Mouse (Mus musculus) heart, embryonic 10.5 days (tissue): ENCODE data around the gene Gtf2i. TPM values are rescaled to one million over a fixed set of nuclear protein-coding genes. Genes with fewer than 3 reads are reported as not detected.

Source experiments
- DNase-seq: peaks from one replicate; pipeline ENCODE4 v3.0.0-alpha.2; 2017; ENCODE audit warnings: low spot score
- H3K27ac ChIP-seq: fragments of 300-500 bp; sonication (generic); 2 replicates; pipeline ENCODE4 v1.5.1; 2016; ENCODE audit warnings: mild to moderate bottlenecking
- H3K27me3 ChIP-seq: fragments of 300-500 bp; sonication (generic); 2 replicates; pipeline ENCODE4 v1.6.1; 2016; ENCODE audit warnings: mild to moderate bottlenecking; ENCODE audit not compliant: poor library complexity, insufficient read depth, severe bottlenecking
- H3K36me3 ChIP-seq: fragments of 300-500 bp; sonication (generic); 2 replicates; pipeline ENCODE4 v1.6.1; 2016; ENCODE audit warnings: mild to moderate bottlenecking, moderate library complexity
- H3K4me1 ChIP-seq: fragments of 300-500 bp; sonication (generic); 2 replicates; pipeline ENCODE4 v1.6.1; 2016; ENCODE audit warnings: mild to moderate bottlenecking
- H3K4me3 ChIP-seq: fragments of 300-500 bp; sonication (generic); 2 replicates; pipeline ENCODE4 v1.5.1; 2016; ENCODE audit warnings: mild to moderate bottlenecking, moderate library complexity
- H3K9me3 ChIP-seq: fragments of 300-500 bp; sonication (generic); 2 replicates; pipeline ENCODE4 v1.6.1; 2016; ENCODE audit warnings: mild to moderate bottlenecking, moderate library complexity
- WGBS: fragments of 180-500 bp; shearing (Covaris S2); methylation state at CpG from one replicate; pipeline ENCODE4 v1.1.7; 2016; 5-methylcytosine and 5-hydroxymethylcytosine counted together
- polyA plus RNA-seq: library from polyadenylated mRNA; unstranded; fragments of >200 nt; fragmentation: Nextera tagmentation; extraction: Ambion mirVana; gene quantifications from 2 replicates; pipeline ENCODE4 v1.2.1, GENCODE M21; 2016

The Gtf2i gene
- polyA plus RNA-seq, 1 experiment from 2014 or later: 141 TPM

GRCm38 (mm10) chr5:134315623-134316350, 1.2 kb upstream of the Gtf2i start:
- Histone ChIP-seq H3K4me3 (peak overlapping the region; percentile 86), H3K36me3 (peaks cover 13% of the 10 kb centered on the region), H3K27me3 (no peaks in the 10 kb centered on the region), H3K4me1 (peaks cover 35% of the 10 kb centered on the region), H3K27ac (peak overlapping the region; percentile 100), H3K9me3 (no peaks in the 10 kb centered on the region)
- 4% methylated on average over 25 of the region's 25 CpGs for WGBS
- DNase-seq: no peak

GRCm38 (mm10) chr5:134314068-134314674, 389 bp downstream of the Gtf2i start:
- no peaks in the 10 kb centered on the region for H3K9me3 ChIP-seq
- H3K27ac ChIP-seq: peak overlapping the region; percentile 100
- no peaks in the 10 kb centered on the region for H3K27me3 ChIP-seq
- H3K36me3 ChIP-seq: peaks cover 29% of the 10 kb centered on the region
- peaks cover 38% of the 10 kb centered on the region for H3K4me1 ChIP-seq
- under 1% methylated on average over 46 of the region's 64 CpGs for WGBS
- peak overlapping the region; percentile 86 for H3K4me3 ChIP-seq
- DNase-seq: peak; percentile 85

- Histone ChIP-seq H3K27ac (peak overlapping the region; percentile 100), H3K36me3 (peaks cover 33% of the 10 kb centered on the region), H3K9me3 (no peaks in the 10 kb centered on the region), H3K4me1 (peaks cover 37% of the 10 kb centered on the region), H3K4me3 (peak overlapping the region; percentile 86), H3K27me3 (no peaks in the 10 kb centered on the region)
- DNase-seq: peak; percentile 98
- WGBS: under 1% methylated on average over 68 of the region's 68 CpGs
These were observed 1.0 kb downstream of the Gtf2i start for GRCm38 (mm10) chr5:134313451-134314067.

GRCm38 (mm10) chr5:134312691-134313450, 1.7 kb downstream of the Gtf2i start:
- Histone ChIP-seq H3K9me3 (no peaks in the 10 kb centered on the region), H3K4me1 (peaks cover 38% of the 10 kb centered on the region), H3K27ac (peak overlapping the region; percentile 100), H3K27me3 (no peaks in the 10 kb centered on the region), H3K36me3 (peaks cover 40% of the 10 kb centered on the region), H3K4me3 (peak overlapping the region; percentile 86)
- DNase-seq: no peak
- 3% methylated on average over 19 of the region's 19 CpGs for WGBS

GRCm38 (mm10) chr5:134311894-134312411, 2.6 kb downstream of the Gtf2i start:
- peaks cover 42% of the 10 kb centered on the region for H3K4me1 ChIP-seq
- DNase-seq: no peak
- 0 out of 2 replicates have a peak overlapping the region, but pooled peaks have one; percentile 56 for H3K27ac ChIP-seq
- H3K4me3 ChIP-seq: peak overlapping the region; percentile 86
- H3K36me3 ChIP-seq: peaks cover 45% of the 10 kb centered on the region
- H3K9me3 ChIP-seq: no peaks in the 10 kb centered on the region
- 80% methylated on average over 6 of the region's 6 CpGs for WGBS
- no peaks in the 10 kb centered on the region for H3K27me3 ChIP-seq

- Histone ChIP-seq H3K27me3 (no peaks in the 10 kb centered on the region), H3K36me3 (peaks cover 59% of the 10 kb centered on the region), H3K4me1 (peaks cover 29% of the 10 kb centered on the region), H3K27ac (no peak overlapping the region), H3K4me3 (no peak overlapping the region), H3K9me3 (no peaks in the 10 kb centered on the region)
- DNase-seq: no peak
- 93% methylated on average over 9 of the region's 9 CpGs for WGBS
These were observed 4.4 kb downstream of the Gtf2i start for GRCm38 (mm10) chr5:134310201-134310600.

GRCm38 (mm10) chr5:134309345-134309744, 5.2 kb downstream of the Gtf2i start:
- no peaks in the 10 kb centered on the region for H3K27me3 ChIP-seq
- H3K9me3 ChIP-seq: no peaks in the 10 kb centered on the region
- no peak overlapping the region for H3K27ac ChIP-seq
- H3K4me1 ChIP-seq: peaks cover 29% of the 10 kb centered on the region
- no peak for DNase-seq
- peaks cover 66% of the 10 kb centered on the region for H3K36me3 ChIP-seq
- WGBS: 91% methylated on average over 1 of the region's 1 CpGs
- no peak overlapping the region for H3K4me3 ChIP-seq

GRCm38 (mm10) chr5:134304639-134305038, 9.9 kb downstream of the Gtf2i start:
- Histone ChIP-seq H3K4me3 (no peak overlapping the region), H3K27me3 (no peaks in the 10 kb centered on the region), H3K9me3 (no peaks in the 10 kb centered on the region), H3K36me3 (peaks cover 87% of the 10 kb centered on the region), H3K4me1 (peaks cover 11% of the 10 kb centered on the region), H3K27ac (no peak overlapping the region)
- WGBS: 79% methylated on average over 6 of the region's 6 CpGs
- DNase-seq: no peak

GRCm38 (mm10) chr5:134295277-134296050, 19.1 kb downstream of the Gtf2i start:
- Histone ChIP-seq H3K27ac (no peak overlapping the region), H3K4me3 (no peak overlapping the region), H3K36me3 (peaks cover 93% of the 10 kb centered on the region), H3K4me1 (peaks cover 4% of the 10 kb centered on the region; the same call in 1 of the 2 replicates), H3K9me3 (no peaks in the 10 kb centered on the region), H3K27me3 (no peaks in the 10 kb centered on the region)
- DNase-seq: no peak
- 95% methylated on average over 16 of the region's 16 CpGs for WGBS

GRCm38 (mm10) chr5:134294606-134295005, 20.0 kb downstream of the Gtf2i start:
- H3K36me3 ChIP-seq: peaks cover 95% of the 10 kb centered on the region

GRCm38 (mm10) chr5:134291096-134291495, 23.5 kb downstream of the Gtf2i start:
- WGBS: 95% methylated on average over 6 of the region's 6 CpGs
- Histone ChIP-seq H3K9me3 (no peaks in the 10 kb centered on the region), H3K36me3 (peaks cover 97% of the 10 kb centered on the region), H3K4me3 (no peak overlapping the region), H3K27ac (no peak overlapping the region), H3K27me3 (no peaks in the 10 kb centered on the region), H3K4me1 (peaks cover 4% of the 10 kb centered on the region; the same call in 1 of the 2 replicates)
- DNase-seq: no peak

More at GRCm38 (mm10) chr5:134294606-134295005, 20.0 kb downstream of the Gtf2i start:
- DNase-seq: no peak
- Histone ChIP-seq H3K9me3 (no peaks in the 10 kb centered on the region), H3K4me1 (peaks cover 4% of the 10 kb centered on the region; the same call in 1 of the 2 replicates), H3K27me3 (no peaks in the 10 kb centered on the region), H3K27ac (no peak overlapping the region), H3K4me3 (no peak overlapping the region)
- WGBS: 94% methylated on average over 7 of the region's 7 CpGs
